Mouse (Mus musculus): ENCODE data around the gene Olfr727.

Olfr727 gene

GRCm38 (mm10) chr14:50122886-50123285 is at the start of gene Olfr727:
Gene Olfr727, plus strand, starts transcription at chr14:50123186.
- DNase-seq (ENCODE audit: low spot score) = no peak

GRCm38 (mm10) chr14:50090853-50091252 is 32.1 kb upstream of the Olfr727 start, which contains the start of gene Olfr726:
Gene Olfr726, minus strand, starts transcription at chr14:50090953.
- no peak for DNase-seq (ENCODE audit: low spot score)

- no peak for DNase-seq (ENCODE audit: low spot score)
Observed at GRCm38 (mm10) chr14:50142580-50142979, 19.6 kb downstream of the Olfr727 start, which contains the start of gene Olfr728. Gene Olfr728, minus strand, starts transcription at chr14:50142680.

GRCm38 (mm10) chr14:50152810-50153209 is 29.8 kb downstream of the Olfr727 start, which contains the start of gene Olfr729:
Gene Olfr729, minus strand, starts transcription at chr14:50152910.
- no peak for DNase-seq (ENCODE audit: low spot score)
